Mouse (Mus musculus) testis, adult 10 weeks (tissue): ENCODE measurements around the gene Gm3500. TPM values are rescaled to one million over a fixed set of nuclear protein-coding genes. Genes with fewer than 3 reads are reported as not detected.

Source experiments
- polyA plus RNA-seq: library from polyadenylated mRNA; stranded (reverse); fragments of 350-450 nt; fragmentation: Illumina TruSeq; extraction: RNeasy Lipid Tissue Mini Kit (QIAGEN cat#74804); gene quantifications from one replicate; pipeline ENCODE4 v1.2.3, GENCODE M21; 2014; ENCODE audit warnings: low read depth, low replicate concordance

Gm3500 gene
- 3.4 TPM for polyA plus RNA-seq

GRCm38 (mm10) chr14:5388949-5389348 lies at the start of gene Gm3500:
Gm3500 (minus strand) TSS chr14:5389049.

GRCm38 (mm10) chr14:5334828-5335227 lies 54.0 kb downstream of the Gm3500 start, which contains the start of gene Gm3542:
Gm3542 (minus strand) TSS chr14:5334928.

Other genes starting within 250 kb of the Gm3500 start
- gene Gm3317, start 224.5 kb downstream of the Gm3500 start, polyA plus RNA-seq: not detected
- 0.20 TPM for gene Gm8271, start 203.3 kb downstream of the Gm3500 start, polyA plus RNA-seq
- 2.9 TPM for gene Gm3526, start 128.5 kb downstream of the Gm3500 start, polyA plus RNA-seq
- 4.6 TPM for gene Gm3542, start 54.1 kb downstream of the Gm3500 start, polyA plus RNA-seq
- gene Gm3194, start 66.4 kb upstream of the Gm3500 start, polyA plus RNA-seq: 3.1 TPM
- 22.0 TPM for gene Gm8246, start 88.8 kb upstream of the Gm3500 start, polyA plus RNA-seq
- gene Gm3187, start 95.2 kb upstream of the Gm3500 start, polyA plus RNA-seq: not detected
- gene Gm3488, start 112.6 kb upstream of the Gm3500 start, polyA plus RNA-seq: 6.7 TPM
- gene Gm3532, start 149.4 kb upstream of the Gm3500 start, polyA plus RNA-seq: not detected
- 4.2 TPM for gene Gm8265, start 244.0 kb upstream of the Gm3500 start, polyA plus RNA-seq